Mouse (Mus musculus) gastrocnemius, postnatal 14 days (tissue): ENCODE results near the gene Crtam. TPM values are rescaled to one million over a fixed set of nuclear protein-coding genes. Genes with fewer than 3 reads are reported as not detected.

Source experiments
- DNase-seq: peaks from one replicate; pipeline ENCODE4 v3.0.0; 2021; ENCODE audit warnings: mixed read lengths
- intact Hi-C: fragments of 180-260 bp; cut with DNase I; formaldehyde crosslinking; loops from one replicate; pipeline ENCODE4 v1.15.1; 2025; ENCODE audit warnings: low total_unique reads
- total RNA-seq, 2 experiments: library from RNA; stranded (reverse); gene quantifications; 2 replicates each; pipeline ENCODE4 v1.2.3; 2021

Crtam gene
- total RNA-seq, 2 experiments from 2014 or later, result not detected

DNA sequence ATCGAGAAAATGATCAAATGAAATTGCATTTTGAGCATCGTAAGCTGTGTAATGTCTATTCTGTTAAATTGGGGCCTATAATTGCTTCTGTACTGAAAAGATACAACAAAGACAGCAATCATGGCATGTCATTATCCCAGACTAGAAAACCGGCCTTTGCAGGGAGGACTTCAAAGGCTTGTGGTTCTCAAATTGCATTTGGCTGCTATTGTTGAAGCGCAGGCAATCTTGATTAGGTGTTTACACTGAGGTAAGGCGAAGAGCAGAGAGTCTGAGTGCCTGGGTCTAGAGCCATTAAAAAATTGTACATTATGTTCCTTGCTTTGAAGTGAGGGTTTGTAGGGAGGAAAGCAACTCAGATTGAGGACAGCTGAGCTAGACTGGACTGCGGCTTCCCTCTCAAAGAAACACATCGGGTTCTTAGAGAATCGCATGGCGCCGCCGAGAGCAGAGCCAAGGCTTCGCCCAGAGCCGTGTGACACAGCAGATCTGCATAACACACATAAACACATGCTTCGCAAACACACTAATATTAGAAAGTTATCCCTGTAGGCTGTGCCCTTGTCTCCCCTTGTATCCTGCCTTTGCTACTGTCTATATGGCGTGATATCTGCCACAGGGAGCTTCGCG is 77.0 kb downstream of the Crtam start:
- intact Hi-C loops, result no loop called here
- no peak for DNase-seq

Other genes starting within 250 kb of the Crtam start
- gene Hspa8, start 203.6 kb downstream of the Crtam start, total RNA-seq, result 1,000 to 10,000 TPM in 1 of 2 experiments, 100 to 1,000 TPM in 1; 949 to 1,245 TPM
- gene Bsx, start 130.5 kb downstream of the Crtam start, total RNA-seq, result not detected
- gene Jhy, start 40.5 kb downstream of the Crtam start, total RNA-seq, result not detected
- gene Ubash3b, start 157.1 kb upstream of the Crtam start, total RNA-seq, result 1 to 10 TPM; 1.0 to 1.2 TPM